ENCODE assay signal across 8 mouse cellular contexts in genomic region chr11:98936170-98936569, GRCm38 (mm10). TPM values are rescaled to one million over a fixed set of nuclear protein-coding genes. Genes with fewer than 3 reads are reported as not detected.
DNase-seq lines count a peak whose midpoint lies in the region; ATAC-seq lines count a peak whose summit lies in the region.

No protein-coding gene starts in this region.

- peaks cover 46% of the 10 kb centered on the region for H3K4me1 ChIP-seq in forebrain, embryonic 11.5 days (replicated peaks; ENCODE audit: control insufficient read depth, insufficient read depth, low read length)
- peaks cover 98% of the 10 kb centered on the region for H3K4me1 ChIP-seq in limb, embryonic 10.5 days
- peaks cover 72% of the 10 kb centered on the region for H3K4me1 ChIP-seq in midbrain, embryonic 12.5 days

- peak overlapping the region; percentile 33; the same call in 1 of the 2 replicates for H3K9ac ChIP-seq in forebrain, embryonic 11.5 days (ENCODE audit: low read length)
- H3K9ac ChIP-seq in midbrain, embryonic 12.5 days (replicated peaks), result no peak overlapping the region; the same call in 1 of the 2 replicates

- H3K4me3 ChIP-seq in forebrain, embryonic 11.5 days (ENCODE audit: low read depth, low read length), result peak overlapping the region; percentile 12; the same call in 1 of the 2 replicates
- peak overlapping the region; percentile 78 for H3K4me3 ChIP-seq in limb, embryonic 10.5 days
- peak overlapping the region; percentile 59 for H3K4me3 ChIP-seq in midbrain, embryonic 12.5 days

- peak; percentile 63 for DNase-seq in ovary, postnatal 36 days (ENCODE audit: low spot score)
- DNase-seq in ovary, postnatal 14 days (ENCODE audit: low spot score), result no peak
- DNase-seq in forebrain, embryonic 11.5 days (ENCODE audit: low spot score), result peak; percentile 77
- peak; percentile 84 to 87 for DNase-seq in heart, postnatal 14 days
- DNase-seq in limb, embryonic 10.5 days (ENCODE audit: low spot score), result peak; percentile 90
- DNase-seq in thymus, postnatal 14 days, result no peak
- DNase-seq in natural killer cell, adult 2 months (ENCODE audit: low spot score in 2 of 2), result no peak

- ATAC-seq in forebrain, embryonic 11.5 days (replicated peaks; ENCODE audit: low FRiP score), result no peak
- no peak for ATAC-seq in midbrain, embryonic 12.5 days (ENCODE audit: low FRiP score, low read depth)

- H3K36me3 ChIP-seq in forebrain, embryonic 11.5 days (ENCODE audit: control insufficient read depth, insufficient read depth, low read length), result no peaks in the 10 kb centered on the region
- peaks cover 14% of the 10 kb centered on the region for H3K36me3 ChIP-seq in limb, embryonic 10.5 days
- no peaks in the 10 kb centered on the region for H3K36me3 ChIP-seq in midbrain, embryonic 12.5 days

- no peaks in the 10 kb centered on the region for H3K9me3 ChIP-seq in forebrain, embryonic 11.5 days (ENCODE audit: control insufficient read depth, low read length)
- no peaks in the 10 kb centered on the region for H3K9me3 ChIP-seq in limb, embryonic 10.5 days (replicated peaks)
- H3K9me3 ChIP-seq in midbrain, embryonic 12.5 days, result no peaks in the 10 kb centered on the region

- H3K27ac ChIP-seq in forebrain, embryonic 11.5 days (ENCODE audit: low read depth, low read length), result no peak overlapping the region
- peak overlapping the region; percentile 95 for H3K27ac ChIP-seq in limb, embryonic 10.5 days
- no peak overlapping the region for H3K27ac ChIP-seq in midbrain, embryonic 12.5 days (replicated peaks)

- H3K27me3 ChIP-seq in forebrain, embryonic 11.5 days (ENCODE audit: control insufficient read depth, insufficient read depth, low read length), result peaks cover 4% of the 10 kb centered on the region; the same call in 1 of the 2 replicates
- no peaks in the 10 kb centered on the region for H3K27me3 ChIP-seq in limb, embryonic 10.5 days (ENCODE audit: low read depth, poor library complexity, severe bottlenecking)
- H3K27me3 ChIP-seq in midbrain, embryonic 12.5 days, result peaks cover 66% of the 10 kb centered on the region

- WGBS in forebrain, embryonic 11.5 days, result under 1% methylated on average over 29 of the region's 29 CpGs
- WGBS in limb, embryonic 10.5 days, result under 1% methylated on average over 29 of the region's 29 CpGs
- WGBS in midbrain, embryonic 12.5 days, result 1% methylated on average over 29 of the region's 29 CpGs

- peak overlapping the region; percentile 94 for H3K4me2 ChIP-seq in forebrain, embryonic 11.5 days (ENCODE audit: low read depth, low read length, severe bottlenecking)
- H3K4me2 ChIP-seq in midbrain, embryonic 12.5 days (replicated peaks), result peak overlapping the region; percentile 92

- intact Hi-C loops in heart, postnatal 14 days (cut with DNase I), result no loop called here

RNA-seq across cellular contexts. Expression of gene Rara, which starts 8.6 kb away (rescaled TPM):
- polyA plus RNA-seq in forebrain, embryonic 11.5 days (2014; fragmentation: Nextera tagmentation; extraction: Ambion mirVana), result 23.3 and 25.2 TPM in 2 replicates
- 10 to 100 TPM; 17.9 to 21.6 TPM for total RNA-seq in heart, postnatal 14 days (2021)
- 38.4 and 43.7 TPM in 2 replicates for polyA plus RNA-seq in limb, embryonic 10.5 days (2016; fragmentation: Nextera tagmentation; extraction: Ambion mirVana)
- 15.5 and 17.3 TPM in 2 replicates for polyA plus RNA-seq in midbrain, embryonic 12.5 days (2016; fragmentation: Nextera tagmentation; extraction: Ambion mirVana)

RNA-seq across cellular contexts. Expression of gene Cdc6, which starts 28.6 kb away (rescaled TPM):
- 52.8 and 54.7 TPM in 2 replicates for polyA plus RNA-seq in forebrain, embryonic 11.5 days (2014; fragmentation: Nextera tagmentation; extraction: Ambion mirVana)
- 1 to 10 TPM in 1 of 2 experiments, under 1 TPM in 1; 0.72 to 2.2 TPM for total RNA-seq in heart, postnatal 14 days (2021)
- polyA plus RNA-seq in limb, embryonic 10.5 days (2016; fragmentation: Nextera tagmentation; extraction: Ambion mirVana), result 69.9 and 79.5 TPM in 2 replicates
- 28.3 and 29.0 TPM in 2 replicates for polyA plus RNA-seq in midbrain, embryonic 12.5 days (2016; fragmentation: Nextera tagmentation; extraction: Ambion mirVana)

RNA-seq across cellular contexts. Expression of gene Gjd3, which starts 46.6 kb away (rescaled TPM):
- 0.23 TPM in 1 of 2 replicates, not detected in the other for polyA plus RNA-seq in forebrain, embryonic 11.5 days (2014; fragmentation: Nextera tagmentation; extraction: Ambion mirVana)
- 1 to 10 TPM; 1.5 to 2.0 TPM for total RNA-seq in heart, postnatal 14 days (2021)
- 0.24 and 0.29 TPM in 2 replicates for polyA plus RNA-seq in limb, embryonic 10.5 days (2016; fragmentation: Nextera tagmentation; extraction: Ambion mirVana)
- 0.67 and 0.80 TPM in 2 replicates for polyA plus RNA-seq in midbrain, embryonic 12.5 days (2016; fragmentation: Nextera tagmentation; extraction: Ambion mirVana)

Comparison
In these comparisons a context has a peak if more than half of its experiments do, and no peak if none do; other contexts are left out.
1. DNase-seq: peak in ovary, postnatal 36 days (single experiment), forebrain, embryonic 11.5 days (single experiment), heart, postnatal 14 days (2 of 2) and limb, embryonic 10.5 days (single experiment); none in ovary, postnatal 14 days (single experiment), thymus, postnatal 14 days (single experiment) and natural killer cell, adult 2 months (0 of 2).
2. H3K4me3 ChIP-seq: peak in every context shown above with its lines; median percentile 78 in limb, embryonic 10.5 days; 59 in midbrain, embryonic 12.5 days; 12 in forebrain, embryonic 11.5 days.